Mouse (Mus musculus) midbrain, embryonic 16.5 days (tissue): ENCODE measurements around the gene Serf2. TPM values are rescaled to one million over a fixed set of nuclear protein-coding genes. Genes with fewer than 3 reads are reported as not detected.
"Not testable (repeated sequence)": the region's sequence is repeated elsewhere in the genome, so short reads cannot be mapped to it uniquely, and the experiment has no call there.

ENCODE experiments used
- ATAC-seq: fragments of 200-750 bp; cut with Nextera tagmentation; 2 replicates; pipeline ENCODE4 v1.8.0; 2017; ENCODE audit warnings: moderate TSS enrichment
- H3K27ac ChIP-seq: fragments of 300-500 bp; sonication (generic); 2 replicates; pipeline ENCODE4 v1.5.1; 2014; ENCODE audit warnings: mild to moderate bottlenecking, low read length, mixed read lengths
- H3K27me3 ChIP-seq: fragments of 300-500 bp; sonication (generic); 2 replicates; pipeline ENCODE4 v1.6.1; 2014; ENCODE audit warnings: low read depth, low read length, mixed read lengths; ENCODE audit not compliant: control insufficient read depth, insufficient read depth
- H3K36me3 ChIP-seq: fragments of 300-500 bp; sonication (generic); 2 replicates; pipeline ENCODE4 v1.6.1; 2014; ENCODE audit warnings: mild to moderate bottlenecking, low read length, moderate library complexity, mixed read lengths; ENCODE audit not compliant: control insufficient read depth, insufficient read depth
- H3K4me1 ChIP-seq: fragments of 300-500 bp; sonication (generic); 2 replicates; pipeline ENCODE4 v1.6.1; 2014; ENCODE audit warnings: mild to moderate bottlenecking, low read length, mixed read lengths; ENCODE audit not compliant: control insufficient read depth, insufficient read depth
- H3K4me2 ChIP-seq: fragments of 300-500 bp; sonication (generic); 2 replicates; pipeline ENCODE4 v1.6.1; 2014; ENCODE audit warnings: mild to moderate bottlenecking, low read length, mixed read lengths
- H3K4me3 ChIP-seq: fragments of 300-500 bp; sonication (generic); 2 replicates; pipeline ENCODE4 v1.5.1; 2014; ENCODE audit warnings: low read depth, mild to moderate bottlenecking, low read length, moderate library complexity, mixed read lengths
- H3K9ac ChIP-seq: fragments of 300-500 bp; sonication (generic); 2 replicates; pipeline ENCODE4 v1.6.1; 2014; ENCODE audit warnings: low read depth, low read length, mixed read lengths
- H3K9me3 ChIP-seq: fragments of 300-500 bp; sonication (generic); replicated peaks from 2 replicates; pipeline ENCODE4 v1.6.1; 2014; ENCODE audit warnings: mild to moderate bottlenecking, low read length, mixed read lengths; ENCODE audit not compliant: control insufficient read depth, poor library complexity, severe bottlenecking
- WGBS: fragments of 180-500 bp; shearing (Covaris S2); extraction: QIAGEN DNeasy Blood & Tissue Kit; methylation state at CpG from one replicate; pipeline ENCODE4 v1.1.7; 2014; 5-methylcytosine and 5-hydroxymethylcytosine counted together
- polyA plus RNA-seq: library from polyadenylated mRNA; unstranded; fragments of >200 nt; fragmentation: Nextera tagmentation; extraction: Ambion mirVana; gene quantifications from 2 replicates; pipeline ENCODE4 v1.2.1, GENCODE M21; 2015

The Serf2 gene
- polyA plus RNA-seq, 1 experiment from 2014 or later: 247 TPM

- Histone ChIP-seq H3K36me3 (no peaks in the 10 kb centered on the region), H3K27me3 (no peaks in the 10 kb centered on the region), H3K27ac (peak overlapping the region; percentile 31), H3K4me1 (peaks cover 2% of the 10 kb centered on the region; the same call in 1 of the 2 replicates), H3K4me3 (peak overlapping the region; percentile 47), H3K4me2 (peak overlapping the region; percentile 50), H3K9ac (peak overlapping the region; percentile 50; the same call in 1 of the 2 replicates), H3K9me3 (no peaks in the 10 kb centered on the region)
- ATAC-seq: no peak
- WGBS: 39% methylated on average over 8 of the region's 8 CpGs
These were observed 25.2 kb downstream of the Serf2 start for GRCm38 (mm10) chr2:121474180-121474535.

DNA sequence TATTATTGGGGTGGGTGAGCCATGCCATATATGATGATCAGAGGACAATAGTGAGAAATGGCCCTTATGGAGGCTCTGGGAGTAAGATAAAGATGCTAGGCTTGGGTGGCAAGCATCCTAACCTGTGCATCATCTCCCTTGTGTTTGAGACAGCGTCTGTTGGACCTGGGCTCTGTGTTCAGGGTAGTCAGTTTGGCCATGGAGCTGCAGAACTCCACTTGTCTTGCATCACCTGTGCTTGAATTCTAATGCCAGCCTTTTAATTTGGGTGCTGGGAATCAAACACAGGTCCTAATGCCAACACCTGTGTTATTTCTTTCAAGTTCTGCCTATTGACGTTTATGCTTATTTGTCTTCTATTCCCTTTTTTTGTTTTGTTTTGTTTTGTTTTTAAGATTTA is 26.3 kb downstream of the Serf2 start:
- not testable (repeated sequence) for H3K9me3 ChIP-seq, H3K27me3 ChIP-seq, H3K4me2 ChIP-seq, H3K4me1 ChIP-seq, H3K36me3 ChIP-seq, ATAC-seq, H3K27ac ChIP-seq, H3K9ac ChIP-seq, H3K4me3 ChIP-seq
- 95% methylated on average over 2 of the region's 2 CpGs for WGBS

DNA sequence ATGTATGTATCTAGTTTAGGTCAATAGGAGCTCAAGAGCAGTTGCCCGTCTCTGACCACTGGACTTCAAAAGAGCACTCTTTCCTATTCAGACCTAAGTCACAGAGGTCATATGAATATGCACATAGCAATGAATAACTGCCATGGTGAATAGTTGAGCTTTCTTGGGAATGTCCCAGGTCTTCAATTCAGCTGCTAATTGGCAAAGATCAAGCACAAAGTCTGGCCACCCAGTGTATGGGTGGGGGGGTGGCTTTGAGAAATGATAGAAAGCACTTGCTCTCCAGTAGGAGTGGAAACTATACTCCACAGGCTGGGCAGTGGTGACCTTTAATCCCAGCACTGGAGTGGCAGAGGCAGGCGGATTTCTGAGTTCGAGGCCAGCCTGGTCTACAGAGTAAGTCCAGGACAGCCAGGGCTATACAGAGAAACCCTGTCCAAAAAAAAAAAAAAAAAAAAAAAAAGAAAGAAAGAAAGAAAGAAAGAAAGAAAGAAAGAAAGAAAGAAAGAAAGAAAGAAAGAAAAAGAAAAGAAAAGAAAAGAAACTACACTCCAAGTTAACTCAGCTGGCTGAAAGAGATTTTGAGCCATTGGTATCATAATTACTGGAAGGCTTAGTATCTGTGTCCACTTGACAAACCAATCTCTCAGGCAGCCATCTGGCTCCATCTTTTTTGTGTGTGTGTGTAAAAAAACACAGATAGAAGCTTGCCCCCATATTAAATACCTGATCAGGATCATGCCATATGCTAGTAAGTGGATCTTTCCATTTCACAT is 28.7 kb downstream of the Serf2 start:
- no peak overlapping the region for H3K4me2 ChIP-seq
- H3K4me3 ChIP-seq: no peak overlapping the region
- ATAC-seq: no peak
- H3K27ac ChIP-seq: no peak overlapping the region
- peaks cover 2% of the 10 kb centered on the region; the same call in 1 of the 2 replicates for H3K4me1 ChIP-seq
- no peaks in the 10 kb centered on the region for H3K27me3 ChIP-seq
- H3K9me3 ChIP-seq: no peaks in the 10 kb centered on the region
- WGBS: 83% methylated on average over 3 of the region's 3 CpGs
- no peak overlapping the region for H3K9ac ChIP-seq
- H3K36me3 ChIP-seq: no peaks in the 10 kb centered on the region

- H3K36me3 ChIP-seq: no peaks in the 10 kb centered on the region
- no peaks in the 10 kb centered on the region for H3K9me3 ChIP-seq
- no peaks in the 10 kb centered on the region for H3K4me1 ChIP-seq
- H3K27me3 ChIP-seq: no peaks in the 10 kb centered on the region
- WGBS: 67% methylated on average over 3 of the region's 3 CpGs
- no peak for ATAC-seq
- H3K9ac ChIP-seq: no peak overlapping the region
- H3K4me3 ChIP-seq: no peak overlapping the region
- H3K4me2 ChIP-seq: no peak overlapping the region
- H3K27ac ChIP-seq: no peak overlapping the region
These were observed 31.5 kb downstream of the Serf2 start for GRCm38 (mm10) chr2:121480498-121480897.

- not testable (repeated sequence) for H3K27me3 ChIP-seq, H3K4me1 ChIP-seq, H3K4me3 ChIP-seq, H3K9ac ChIP-seq, H3K36me3 ChIP-seq, ATAC-seq, H3K9me3 ChIP-seq, H3K27ac ChIP-seq, H3K4me2 ChIP-seq
- WGBS: 87% methylated on average over 13 of the region's 13 CpGs
These were observed 31.9 kb downstream of the Serf2 start for GRCm38 (mm10) chr2:121480916-121481315.

GRCm38 (mm10) chr2:121483576-121483975 is 34.6 kb downstream of the Serf2 start:
- Histone ChIP-seq H3K9me3 (no peaks in the 10 kb centered on the region), H3K27me3 (no peaks in the 10 kb centered on the region), H3K4me2 (no peak overlapping the region), H3K9ac (no peak overlapping the region), H3K4me3 (no peak overlapping the region), H3K4me1 (no peaks in the 10 kb centered on the region), H3K27ac (0 out of 2 replicates have a peak overlapping the region, but pooled peaks have one; percentile 11), H3K36me3 (no peaks in the 10 kb centered on the region)
- 44% methylated on average over 8 of the region's 8 CpGs for WGBS
- ATAC-seq: no peak

- H3K9ac ChIP-seq, ATAC-seq: not testable (repeated sequence)
- WGBS: 75% methylated on average over 1 of the region's 2 CpGs
These were observed 35.4 kb downstream of the Serf2 start for GRCm38 (mm10) chr2:121484403-121484802.

GRCm38 (mm10) chr2:121501550-121501949 is 52.6 kb downstream of the Serf2 start:
- H3K9me3 ChIP-seq, H3K27me3 ChIP-seq, H3K36me3 ChIP-seq, H3K4me1 ChIP-seq, H3K4me3 ChIP-seq, ATAC-seq, H3K4me2 ChIP-seq, H3K27ac ChIP-seq, H3K9ac ChIP-seq: not testable (repeated sequence)
- WGBS: 75% methylated on average over 1 of the region's 6 CpGs

More at GRCm38 (mm10) chr2:121484403-121484802, 35.4 kb downstream of the Serf2 start:
- H3K4me2 ChIP-seq, H3K27ac ChIP-seq, H3K36me3 ChIP-seq, H3K9me3 ChIP-seq, H3K4me3 ChIP-seq, H3K27me3 ChIP-seq, H3K4me1 ChIP-seq: not testable (repeated sequence)

DNA sequence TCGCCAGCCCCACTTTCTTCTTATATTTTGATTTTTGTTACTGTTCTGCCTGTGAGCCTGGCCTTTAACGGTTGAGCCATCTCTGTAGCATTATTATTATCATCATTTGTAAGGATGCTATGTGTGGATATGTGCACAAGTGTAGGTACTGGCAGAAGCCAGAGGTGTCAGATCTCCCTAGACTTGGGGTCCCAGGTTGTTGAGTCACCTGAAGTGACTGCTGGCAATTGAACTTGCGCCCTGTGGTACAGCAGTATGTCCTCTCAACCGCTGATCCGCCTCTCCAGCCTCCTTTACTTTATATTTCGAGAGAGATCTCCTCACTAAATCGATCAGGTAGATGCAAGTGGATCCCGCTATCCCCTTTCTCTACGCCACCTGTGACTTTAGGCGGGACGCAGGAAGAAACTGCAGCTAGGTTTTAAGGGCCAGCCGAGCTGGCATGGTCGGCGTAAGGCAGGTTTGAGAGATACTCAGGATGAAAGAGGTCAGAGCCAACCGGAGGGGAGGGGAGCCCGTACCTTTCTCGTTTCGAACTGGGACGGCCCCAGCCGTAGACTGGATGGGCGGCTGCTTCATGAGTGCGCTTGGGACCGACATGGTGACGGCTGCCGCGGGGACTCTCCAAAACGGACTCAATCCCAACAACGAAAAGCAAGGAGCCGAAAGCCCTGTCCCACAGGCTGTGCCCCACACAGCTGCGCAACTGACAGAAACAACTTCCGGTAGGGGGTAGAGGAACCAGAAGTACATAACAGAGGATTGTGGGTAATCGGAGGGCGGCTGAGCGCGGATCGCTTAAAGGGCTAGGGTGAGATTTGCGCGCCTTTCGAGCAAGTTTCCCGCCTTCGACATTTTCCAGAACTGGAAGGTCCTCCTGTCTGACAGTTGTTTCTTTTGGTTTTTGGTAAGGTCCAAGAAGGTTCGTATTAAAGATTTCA is 57.2 kb downstream of the Serf2 start, which contains the start of the genes Mfap1a and Wdr76:
Mfap1a (minus strand) TSS at position 724 of the 941 bp plus-strand sequence.
Wdr76 (plus strand) TSS at position 782 of the 941 bp plus-strand sequence.
- H3K9me3 ChIP-seq, H3K27me3 ChIP-seq, H3K4me1 ChIP-seq, H3K36me3 ChIP-seq: not testable (repeated sequence)
- Histone ChIP-seq H3K27ac (peak within 1 kb of the TSS; percentile 38; the same call in 1 of the 2 replicates), H3K4me2 (peak within 1 kb of the TSS; percentile 72), H3K9ac (peak within 1 kb of the TSS; percentile 69), H3K4me3 (peak within 1 kb of the TSS; percentile 60)
- peak; percentile 96 for ATAC-seq
- WGBS: 5% methylated on average over 37 of the region's 42 CpGs
